Mouse (Mus musculus) olfactory bulb, adult 2 months (tissue): ENCODE measurements around the gene Ppp3ca. TPM values are rescaled to one million over a fixed set of nuclear protein-coding genes. Genes with fewer than 3 reads are reported as not detected.

ENCODE experiments used
- H3K27ac ChIP-seq: fragments of 200-500 bp; 2 replicates; pipeline ENCODE4 v1.5.1; 2012; ENCODE audit warnings: low read depth, low read length; ENCODE audit not compliant: insufficient read depth
- H3K4me1 ChIP-seq: fragments of 200-500 bp; 2 replicates; pipeline ENCODE4 v1.6.1; 2012; ENCODE audit warnings: low read length; ENCODE audit not compliant: control insufficient read depth, insufficient read depth
- H3K4me3 ChIP-seq: fragments of 200-500 bp; 2 replicates; pipeline ENCODE4 v1.5.1; 2012; ENCODE audit warnings: mild to moderate bottlenecking, low read depth, low read length, moderate library complexity; ENCODE audit not compliant: insufficient read depth
- CTCF ChIP-seq: fragments of 200-500 bp; IDR thresholded peaks from 2 replicates; pipeline ENCODE4 v1.5.1; 2012; ENCODE audit warnings: low read depth, mild to moderate bottlenecking, low read length, moderate library complexity; ENCODE audit not compliant: insufficient read depth
- POLR2A ChIP-seq: fragments of 200-500 bp; IDR thresholded peaks from 2 replicates; pipeline ENCODE4 v1.6.1; 2012; ENCODE audit warnings: mild to moderate bottlenecking, low read depth, low read length, moderate library complexity; ENCODE audit not compliant: insufficient read depth
- WGBS: fragments of 180-500 bp; shearing (Covaris S2); methylation state at CpG from one replicate; pipeline ENCODE4 v1.1.7; 2018; 5-methylcytosine and 5-hydroxymethylcytosine counted together
- polyA plus RNA-seq: library from polyadenylated mRNA; stranded (reverse); fragments of >200 nt; gene quantifications from 2 replicates; pipeline ENCODE4 v1.2.4, GENCODE M21; 2012; ENCODE audit warnings: low replicate concordance; ENCODE audit not compliant: missing spikeins, insufficient read depth, insufficient read length

Ppp3ca gene
- polyA plus RNA-seq, 1 experiment, result not detected

DNA sequence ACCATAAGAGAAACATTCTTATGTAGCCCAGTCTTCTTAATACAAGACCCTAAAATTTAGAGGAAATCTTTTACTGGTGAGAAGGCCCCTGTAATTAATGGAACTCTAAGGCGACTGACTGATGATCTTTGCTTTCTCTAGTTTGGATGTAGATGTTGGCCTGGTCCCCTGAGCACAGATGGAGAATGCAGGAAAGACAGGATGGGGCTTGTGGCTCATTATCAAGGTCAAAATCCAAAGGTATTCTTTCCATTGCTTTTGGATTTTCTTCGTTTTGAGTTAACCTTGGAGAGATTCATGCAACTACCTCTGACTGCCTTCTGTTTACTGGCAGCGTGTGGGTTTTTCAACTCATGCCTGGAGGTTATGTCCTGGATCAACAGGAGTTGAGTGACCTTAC is 110.4 kb downstream of the Ppp3ca start:
- no peak overlapping the region for H3K27ac ChIP-seq
- no peak for TF ChIP-seq CTCF
- no peak for TF ChIP-seq POLR2A
- no peaks in the 10 kb centered on the region for H3K4me1 ChIP-seq
- no peak overlapping the region for H3K4me3 ChIP-seq
- WGBS, result 87% methylated on average over 3 of the region's 3 CpGs

DNA sequence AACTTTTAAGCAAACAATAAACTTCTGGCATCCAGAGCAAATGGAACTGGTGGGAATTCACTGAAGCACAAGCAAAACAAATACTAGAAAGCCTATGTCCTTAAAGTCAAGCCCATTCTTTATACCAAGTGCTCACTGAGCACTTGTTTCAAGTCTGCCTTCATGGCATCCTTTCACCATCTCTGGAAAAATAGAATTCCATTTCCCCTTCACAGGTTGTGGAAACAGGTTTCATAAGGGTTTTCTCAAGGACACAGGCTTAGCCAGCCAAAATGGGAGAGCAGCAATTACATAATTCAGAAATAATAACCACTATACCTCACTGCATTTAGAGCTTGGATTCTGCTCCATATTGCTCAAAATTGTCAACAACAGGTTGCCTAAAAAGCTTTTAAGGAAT is 112.1 kb downstream of the Ppp3ca start:
- H3K27ac ChIP-seq, result no peak overlapping the region

DNA sequence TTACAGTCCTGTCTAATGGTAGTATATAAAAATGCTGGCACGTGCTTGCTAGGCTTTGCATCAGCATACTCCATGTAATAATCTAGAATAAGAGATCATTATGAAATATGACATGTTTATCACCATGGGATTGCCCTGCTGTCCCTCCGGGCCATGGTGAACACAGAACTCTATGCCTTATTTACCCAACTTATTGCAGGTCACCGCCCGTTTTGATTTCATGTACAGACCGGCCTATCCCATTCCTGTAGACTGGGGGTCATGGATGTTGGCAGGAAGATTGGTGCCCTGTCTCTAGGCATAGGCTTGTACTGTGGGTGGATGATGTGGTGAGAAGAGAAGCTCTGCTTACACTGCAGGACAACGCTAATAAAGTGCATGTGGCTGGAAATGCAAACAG is 115.8 kb downstream of the Ppp3ca start:
- 91% methylated on average over 6 of the region's 6 CpGs for WGBS
- H3K4me1 ChIP-seq, result no peaks in the 10 kb centered on the region
- TF ChIP-seq POLR2A (no peak), CTCF (no peak)

More for the DNA sequence above, 112.1 kb downstream of the Ppp3ca start:
- Histone ChIP-seq H3K4me3 (no peak overlapping the region), H3K4me1 (no peaks in the 10 kb centered on the region)
- TF ChIP-seq CTCF (no peak), POLR2A (no peak)

DNA sequence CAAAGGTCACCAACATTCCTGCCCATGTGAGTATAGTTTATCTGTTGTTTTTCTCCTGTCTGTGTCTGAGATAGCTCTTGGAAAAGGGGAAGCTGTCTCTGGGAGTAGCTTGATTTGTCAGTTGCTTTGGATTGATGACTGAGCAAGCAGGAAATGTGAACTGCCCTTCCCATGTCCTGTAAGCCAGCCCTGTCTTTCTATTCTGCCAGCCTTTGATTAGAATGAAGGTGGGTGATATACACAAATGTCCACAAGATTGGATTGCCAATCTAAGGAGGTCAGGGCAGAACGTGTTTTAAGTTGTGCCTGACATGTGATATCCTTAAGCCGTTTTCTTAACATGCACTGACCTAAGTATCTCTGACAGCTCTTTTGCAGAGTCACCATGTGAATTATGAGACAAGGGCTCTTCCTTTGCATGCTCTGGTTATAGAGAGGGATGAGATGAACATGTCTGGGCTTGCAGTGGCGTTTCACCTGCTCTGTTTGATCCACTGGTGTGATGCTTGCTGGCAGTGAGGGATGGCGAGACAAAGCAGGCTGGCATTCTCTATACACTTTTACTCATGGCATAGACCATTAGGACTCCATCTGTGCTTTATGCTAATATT is 120.4 kb downstream of the Ppp3ca start:
- Histone ChIP-seq H3K4me1 (no peaks in the 10 kb centered on the region), H3K27ac (no peak overlapping the region)
- TF ChIP-seq CTCF (no peak), POLR2A (no peak)

More for the DNA sequence above, 115.8 kb downstream of the Ppp3ca start:
- no peak overlapping the region for H3K4me3 ChIP-seq
- H3K27ac ChIP-seq, result no peak overlapping the region

DNA sequence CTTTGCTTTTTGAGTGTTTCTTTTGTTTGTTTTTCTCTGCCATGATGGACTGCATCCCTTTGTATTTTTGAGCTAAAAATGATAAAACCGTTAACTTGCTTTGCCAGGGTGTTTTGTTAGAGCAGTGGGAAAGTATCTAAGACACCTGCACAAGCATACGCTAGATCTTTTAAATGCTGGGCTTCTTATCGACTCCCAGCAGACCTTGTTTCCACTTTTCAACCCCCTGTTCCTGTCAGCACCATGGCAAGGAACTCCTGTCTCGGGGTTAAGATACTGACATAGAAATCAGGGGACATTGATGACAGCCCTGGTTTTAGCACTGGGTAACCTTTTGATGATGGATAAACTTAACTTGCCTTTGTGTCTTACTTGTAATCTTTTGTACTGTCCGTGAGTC is 121.5 kb downstream of the Ppp3ca start:
- 73% methylated on average over 5 of the region's 5 CpGs for WGBS
- no peak overlapping the region for H3K4me3 ChIP-seq
- 0 out of 2 replicates have a peak, but pooled peaks cover under 1% of the 10 kb centered on the region for H3K4me1 ChIP-seq
- H3K27ac ChIP-seq, result no peak overlapping the region
- TF ChIP-seq POLR2A (no peak), CTCF (no peak)

More for the DNA sequence above, 120.4 kb downstream of the Ppp3ca start:
- WGBS, result 73% methylated on average over 4 of the region's 4 CpGs
- H3K4me3 ChIP-seq, result no peak overlapping the region

DNA sequence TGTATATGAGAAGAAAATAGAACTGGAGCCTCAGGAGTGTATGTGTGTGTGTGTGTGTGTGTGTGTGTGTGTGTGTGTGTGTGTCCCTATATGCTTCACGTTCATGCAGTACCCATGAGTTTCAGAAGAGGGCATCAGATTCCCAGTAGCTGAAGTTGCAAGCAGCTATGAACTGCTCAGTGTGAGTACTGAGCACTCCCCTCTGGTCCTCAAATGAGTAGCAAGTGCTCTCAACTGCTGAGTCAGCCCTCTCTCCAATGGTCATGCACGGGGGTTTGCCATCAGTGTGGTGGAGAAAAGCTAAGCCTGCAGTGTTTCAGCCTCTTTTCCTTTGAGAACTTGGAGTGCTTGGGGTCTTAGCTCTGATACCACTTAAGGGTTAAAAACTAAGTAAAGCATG is 122.0 kb downstream of the Ppp3ca start:
- no peak overlapping the region for H3K27ac ChIP-seq
- 94% methylated on average over 2 of the region's 2 CpGs for WGBS
- TF ChIP-seq CTCF, result no peak
- no peak for TF ChIP-seq POLR2A
- H3K4me1 ChIP-seq, result peaks cover 3% of the 10 kb centered on the region; the same call in 1 of the 2 replicates
- H3K4me3 ChIP-seq, result no peak overlapping the region

DNA sequence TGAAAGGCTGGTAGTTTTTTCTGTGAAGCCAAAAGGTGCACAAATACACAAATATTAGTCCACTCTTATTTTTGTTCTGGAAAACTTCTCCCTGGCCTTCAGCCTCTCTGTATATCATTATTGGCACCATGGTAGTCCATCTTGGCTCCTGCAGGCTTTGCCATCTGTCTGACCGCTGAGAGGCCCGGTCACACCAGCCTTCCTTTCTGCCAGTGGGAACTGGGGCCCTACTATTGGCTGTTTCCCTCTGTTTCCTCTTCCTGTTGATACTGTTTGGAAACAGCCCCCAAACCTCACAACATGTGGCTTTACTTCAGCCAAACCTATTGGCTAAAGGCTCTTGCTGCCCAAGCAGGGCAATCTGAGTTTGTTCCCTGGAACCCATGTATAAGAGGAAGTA is 123.5 kb downstream of the Ppp3ca start:
- no peak overlapping the region for H3K4me3 ChIP-seq
- no peak overlapping the region for H3K27ac ChIP-seq
- TF ChIP-seq CTCF (no peak), POLR2A (no peak)
- peaks cover 3% of the 10 kb centered on the region; the same call in 1 of the 2 replicates for H3K4me1 ChIP-seq
- WGBS, result 78% methylated on average over 2 of the region's 2 CpGs

DNA sequence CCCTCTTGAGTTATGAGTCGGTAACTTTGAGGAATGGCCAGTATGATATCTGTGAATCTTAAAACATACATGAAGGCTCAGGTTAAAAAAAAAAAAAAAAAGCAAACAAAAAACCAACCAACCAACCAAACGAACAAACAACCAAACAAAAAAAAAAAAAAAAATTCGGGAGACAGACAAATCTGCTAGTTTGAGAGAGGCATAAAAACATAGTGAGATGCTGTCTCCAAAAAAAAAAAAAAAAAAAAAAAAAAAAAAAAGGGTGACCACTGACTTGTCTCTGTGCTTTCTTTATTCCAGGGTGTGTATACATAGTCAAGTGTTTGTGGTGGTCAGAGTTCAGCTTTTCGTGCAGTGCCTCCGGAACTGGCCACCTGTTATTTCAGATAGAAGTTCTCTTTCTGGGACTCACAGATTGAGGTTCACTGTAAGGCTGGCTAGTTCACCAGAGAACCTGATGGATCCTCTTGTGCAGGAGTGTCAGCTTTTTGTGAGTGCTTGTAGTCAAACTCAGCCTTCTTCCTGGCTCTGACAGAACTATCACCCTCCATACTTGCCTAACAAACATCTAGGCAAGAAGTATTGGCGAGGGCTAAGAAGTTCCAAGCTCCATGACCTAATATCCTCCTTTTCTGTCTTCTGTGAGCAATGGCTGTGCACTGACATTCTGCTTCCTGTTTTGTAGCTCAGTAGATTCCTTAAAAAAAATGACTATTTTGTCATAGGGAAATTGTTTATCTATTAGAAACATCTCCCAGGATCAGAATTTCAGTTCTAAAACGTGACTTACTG is 124.7 kb downstream of the Ppp3ca start:
- WGBS, result 81% methylated on average over 7 of the region's 7 CpGs
- TF ChIP-seq CTCF (no peak), POLR2A (no peak)
- Histone ChIP-seq H3K4me1 (peaks cover 3% of the 10 kb centered on the region; the same call in 1 of the 2 replicates), H3K27ac (no peak overlapping the region), H3K4me3 (no peak overlapping the region)

DNA sequence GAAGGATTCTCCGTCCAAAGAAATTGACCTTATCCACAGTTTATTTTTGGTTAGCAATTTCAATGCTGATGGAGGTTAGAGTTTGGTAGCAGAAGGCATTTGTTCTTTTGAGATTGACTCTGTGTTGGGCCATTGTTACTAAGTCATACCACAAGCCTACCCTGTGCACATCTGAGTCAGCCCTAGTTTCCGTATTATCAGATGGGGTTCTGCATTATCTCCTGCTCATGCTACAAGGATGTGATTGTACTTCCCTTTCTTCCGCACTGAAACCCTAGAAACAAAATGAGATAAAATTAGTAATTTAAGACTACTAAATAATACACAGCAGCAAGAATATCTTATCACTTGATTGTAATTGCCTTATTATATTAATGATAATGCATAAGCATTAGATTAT is 129.0 kb downstream of the Ppp3ca start:
- no peak for TF ChIP-seq CTCF
- Histone ChIP-seq H3K27ac (no peak overlapping the region), H3K4me1 (peaks cover 6% of the 10 kb centered on the region; the same call in 1 of the 2 replicates), H3K4me3 (no peak overlapping the region)
- 68% methylated on average over 3 of the region's 3 CpGs for WGBS
